Mouse (Mus musculus) brain, embryonic 18.5 days (tissue): ENCODE data around the gene Pgp.
A peak's percentile ranks its signal among the peaks of the same experiment; 100 is the strongest.
"Not testable (repeated sequence)": the region's sequence is repeated elsewhere in the genome, so short reads cannot be mapped to it uniquely, and the experiment has no call there.

ENCODE experiments used
- DNase-seq: peaks from one replicate; pipeline ENCODE4 v3.0.0-alpha.2; 2012; ENCODE audit warnings: low read depth, low spot score

Pgp gene

GRCm38 (mm10) chr17:24455523-24456206, 14.5 kb upstream of the Pgp start:
- DNase-seq = not testable (repeated sequence)

- DNase-seq = no peak
Measured at GRCm38 (mm10) chr17:24461580-24461979, 8.6 kb upstream of the Pgp start.

GRCm38 (mm10) chr17:24462932-24463331, 7.3 kb upstream of the Pgp start:
- no peak for DNase-seq

- no peak for DNase-seq
Measured at GRCm38 (mm10) chr17:24463374-24464133, 6.6 kb upstream of the Pgp start.

GRCm38 (mm10) chr17:24468636-24469246, 1.5 kb upstream of the Pgp start:
- DNase-seq = no peak

GRCm38 (mm10) chr17:24469336-24469909, 769 bp upstream of the Pgp start:
- DNase-seq = no peak

GRCm38 (mm10) chr17:24470701-24471527, 722 bp downstream of the Pgp start:
- DNase-seq = no peak

- no peak for DNase-seq
Measured at GRCm38 (mm10) chr17:24472512-24472911, 2.3 kb downstream of the Pgp start.

GRCm38 (mm10) chr17:24473612-24474275, 3.6 kb downstream of the Pgp start, which contains the start of gene Bricd5:
Gene Bricd5 (plus strand): TSS chr17:24473884.
- DNase-seq = no peak

- no peak for DNase-seq
Measured at GRCm38 (mm10) chr17:24474557-24474956, 4.4 kb downstream of the Pgp start.

GRCm38 (mm10) chr17:24475586-24475985, 5.4 kb downstream of the Pgp start:
- DNase-seq = no peak

GRCm38 (mm10) chr17:24476022-24476776, 6.0 kb downstream of the Pgp start:
- no peak for DNase-seq

GRCm38 (mm10) chr17:24477053-24477984, 7.1 kb downstream of the Pgp start:
- no peak for DNase-seq

GRCm38 (mm10) chr17:24477985-24478600, 7.9 kb downstream of the Pgp start:
- DNase-seq = no peak

GRCm38 (mm10) chr17:24478663-24479380, 8.6 kb downstream of the Pgp start, which contains the start of gene Mlst8:
Gene Mlst8 (minus strand): TSS chr17:24479078.
- peak; percentile 89 for DNase-seq

GRCm38 (mm10) chr17:24479431-24479830, 9.2 kb downstream of the Pgp start:
- no peak for DNase-seq

GRCm38 (mm10) chr17:24480201-24480826, 10.1 kb downstream of the Pgp start:
- no peak for DNase-seq
